In genomic region chr16:84553981-84554380, GRCm38 (mm10) we compare ENCODE assay signal across 26 mouse cellular contexts. TPM values are rescaled to one million over a fixed set of nuclear protein-coding genes. Genes with fewer than 3 reads are reported as not detected.
DNase-seq lines count a peak whose midpoint lies in the region; ATAC-seq lines count a peak whose summit lies in the region.
"Had no signal": no experiment of that assay in that cellular context is flagged by ENCODE, and none has a peak within 500 bp of the region (broad histone marks: within the 10 kb centered on the region; RNA-seq: fewer than 3 reads in every experiment).

No protein-coding gene starts in this region.

- no peaks in the 10 kb centered on the region for H3K4me1 ChIP-seq in heart, embryonic 15.5 days (replicated peaks)
- H3K4me1 ChIP-seq: embryonic facial prominence, embryonic 15.5 days had no signal

- H3K9me3 ChIP-seq in heart, embryonic 15.5 days (replicated peaks) = no peaks in the 10 kb centered on the region
- H3K9me3 ChIP-seq: embryonic facial prominence, embryonic 15.5 days; forebrain, embryonic 10.5 days; hindbrain, embryonic 15.5 days had no signal

- WGBS in heart, embryonic 15.5 days = 64% methylated on average over 13 of the region's 13 CpGs

- H3K27me3 ChIP-seq in heart, embryonic 15.5 days = no peaks in the 10 kb centered on the region
- H3K27me3 ChIP-seq: embryonic facial prominence, embryonic 15.5 days; hindbrain, embryonic 15.5 days had no signal

- H3K9ac ChIP-seq in heart, embryonic 15.5 days = no peak overlapping the region
- H3K9ac ChIP-seq: embryonic facial prominence, embryonic 15.5 days; hindbrain, embryonic 15.5 days had no signal

- no peak for DNase-seq in frontal cortex, postnatal 36 days (ENCODE audit: low spot score in 2 of 2)
- no peak for DNase-seq in heart, adult 18-20 months
- DNase-seq in liver = no peak
- no peak for DNase-seq in layer of hippocampus, adult 8-10 months (ENCODE audit: low spot score in 2 of 2)
- DNase-seq: adrenal gland, adult 8-10 months; adrenal gland, postnatal 36 days; cerebellum, adult 2 months; cerebellum, postnatal 10 days; embryo, embryonic 11 days; gastrocnemius, postnatal 10 days; heart, postnatal 36 days had no signal

- peak; percentile 24; the same call in 1 of the 2 replicates for ATAC-seq in frontal cortex, adult (ENCODE audit: low TSS enrichment)
- no peak for ATAC-seq in heart, embryonic 15.5 days (replicated peaks; ENCODE audit: insufficient number of reproducible peaks, insufficient read depth, low FRiP score, low read depth)
- ATAC-seq in granulocyte monocyte progenitor cell, adult 5-6 weeks (replicated peaks; ENCODE audit: poor library complexity, severe bottlenecking) = peak; percentile 53; the same call in 1 of the 2 replicates
- ATAC-seq: inflammation-experienced regulatory T-cells, adult 6 months; intestine, postnatal 0 days had no signal

- H3K27ac ChIP-seq in heart, embryonic 15.5 days = no peak overlapping the region
- H3K27ac ChIP-seq: embryonic facial prominence, embryonic 15.5 days; forebrain, embryonic 10.5 days; hindbrain, embryonic 15.5 days had no signal

- H3K4me2 ChIP-seq in heart, embryonic 15.5 days = peak overlapping the region; percentile 45; the same call in 1 of the 2 replicates
- H3K4me2 ChIP-seq: embryonic facial prominence, embryonic 15.5 days had no signal

- H3K36me3 ChIP-seq in heart, embryonic 15.5 days = no peaks in the 10 kb centered on the region
- H3K36me3 ChIP-seq: embryonic facial prominence, embryonic 15.5 days; forebrain, embryonic 10.5 days; hindbrain, embryonic 15.5 days had no signal

- no peak overlapping the region for H3K4me3 ChIP-seq in heart, embryonic 15.5 days
- H3K4me3 ChIP-seq: embryonic facial prominence, embryonic 15.5 days; erythroblast, embryonic 14.5 days; forebrain, embryonic 10.5 days; hindbrain, embryonic 15.5 days had no signal

RNA-seq across cellular contexts. Expression of gene A730009L09Rik, which starts 39.1 kb away (rescaled TPM):
- not detected in 2 replicates for polyA plus RNA-seq in heart, embryonic 15.5 days (2015; fragmentation: Nextera tagmentation; extraction: Ambion mirVana)
- total RNA-seq in heart, adult 18-20 months (2021) = not detected
- total RNA-seq in granulocyte monocyte progenitor cell, adult 5-6 weeks (2014; fragmentation: Nextera tagmentation) = not detected in 2 replicates
- not detected in 2 replicates for total RNA-seq in granulocyte monocyte progenitor cell, adult 5-6 weeks (2017)
- total RNA-seq in layer of hippocampus, adult 8-10 months (2022) = under 1 TPM; 0.18 to 0.55 (median 0.42) TPM
- total RNA-seq: adrenal gland, adult 8-10 months; adrenal gland, postnatal 36 days; ES-E14; gastrocnemius, postnatal 10 days; gastrocnemius, postnatal 4 days; heart, adult 8-10 months; heart, postnatal 36 days had no signal
- polyA plus RNA-seq: embryonic facial prominence, embryonic 11.5 days; embryonic facial prominence, embryonic 15.5 days; erythroblast, embryonic 14.5 days; forebrain, embryonic 10.5 days; forebrain, embryonic 14.5 days; hindbrain, embryonic 11.5 days; inflammation-experienced regulatory T-cells, adult 6 months; intestine, postnatal 0 days had no signal
